In the genomic region with DNA sequence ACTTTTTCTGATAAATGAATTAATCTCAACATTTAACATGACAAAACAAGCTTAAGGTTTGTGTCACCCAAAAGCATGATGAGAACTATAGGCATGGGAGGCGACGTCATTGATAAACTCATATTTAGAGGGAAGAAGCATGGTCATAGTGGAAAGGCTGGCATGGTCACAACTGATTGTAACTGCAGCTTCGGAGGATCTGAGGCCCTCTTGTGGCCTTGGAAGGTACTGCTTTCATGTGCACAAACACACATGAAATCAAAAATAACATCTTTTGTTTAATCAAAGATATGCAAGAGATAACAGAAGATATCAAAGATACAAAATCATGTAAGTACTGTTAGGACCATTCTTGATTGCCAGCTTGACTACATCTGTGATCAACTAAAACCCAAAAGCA, we compare ENCODE assay signal across 11 mouse cellular contexts.
DNase-seq lines count a peak whose midpoint lies in the region; ATAC-seq and TF ChIP-seq lines count a peak whose summit lies in the region.
"Had no signal": no experiment of that assay in that cellular context is flagged by ENCODE, and none has a peak within 500 bp of the region (broad histone marks: within the 10 kb centered on the region; RNA-seq: fewer than 3 reads in every experiment).

No protein-coding gene starts in this region.

- H3K4me2 ChIP-seq in kidney, postnatal 0 days (ENCODE audit: low read length) = no peak overlapping the region
- H3K4me2 ChIP-seq in stomach, postnatal 0 days (replicated peaks; ENCODE audit: low read depth) = no peak overlapping the region
- no peak overlapping the region for H3K4me2 ChIP-seq in midbrain, embryonic 14.5 days (ENCODE audit: low read length)

- no peak overlapping the region for H3K27ac ChIP-seq in kidney, postnatal 0 days
- no peak overlapping the region for H3K27ac ChIP-seq in stomach, postnatal 0 days (replicated peaks)
- H3K27ac ChIP-seq in midbrain, embryonic 14.5 days (replicated peaks; ENCODE audit: low read depth, low read length) = no peak overlapping the region

- WGBS in kidney, postnatal 0 days = 74% methylated on average over 3 of the region's 3 CpGs
- 70% methylated on average over 3 of the region's 3 CpGs for WGBS in stomach, postnatal 0 days
- 77% methylated on average over 3 of the region's 3 CpGs for WGBS in midbrain, embryonic 14.5 days

- no peak for TF ChIP-seq EP300 in stomach, postnatal 0 days (optimal IDR thresholded peaks at IDR 0.05)

- H3K9me3 ChIP-seq in kidney, postnatal 0 days (replicated peaks; ENCODE audit: low read length) = no peaks in the 10 kb centered on the region
- H3K9me3 ChIP-seq in stomach, postnatal 0 days (ENCODE audit: control insufficient read depth, low read length) = no peaks in the 10 kb centered on the region
- H3K9me3 ChIP-seq in midbrain, embryonic 14.5 days (ENCODE audit: control insufficient read depth, low read length) = no peaks in the 10 kb centered on the region

- no peak for ATAC-seq in kidney, postnatal 0 days (replicated peaks; ENCODE audit: low FRiP score, low read depth)
- ATAC-seq in stomach, postnatal 0 days (ENCODE audit: low FRiP score, low TSS enrichment) = no peak
- no peak for ATAC-seq in midbrain, embryonic 14.5 days (ENCODE audit: low FRiP score, low TSS enrichment)
- ATAC-seq: hindbrain, embryonic 16.5 days had no signal

- H3K36me3 ChIP-seq in kidney, postnatal 0 days (ENCODE audit: insufficient read depth, low read length) = no peaks in the 10 kb centered on the region
- H3K36me3 ChIP-seq in stomach, postnatal 0 days (ENCODE audit: control insufficient read depth, insufficient read depth, low read length) = no peaks in the 10 kb centered on the region
- H3K36me3 ChIP-seq in midbrain, embryonic 14.5 days (ENCODE audit: control insufficient read depth, insufficient read depth, low read length) = no peaks in the 10 kb centered on the region

- no peak overlapping the region for H3K4me3 ChIP-seq in kidney, postnatal 0 days (replicated peaks; ENCODE audit: low read depth, low read length)
- no peak overlapping the region for H3K4me3 ChIP-seq in stomach, postnatal 0 days (ENCODE audit: low read depth, low read length)
- no peak overlapping the region for H3K4me3 ChIP-seq in midbrain, embryonic 14.5 days (replicated peaks; ENCODE audit: low read depth, low read length)
- H3K4me3 ChIP-seq: myocyte had no signal

- peak; percentile 62 for TF ChIP-seq CTCF in kidney, postnatal 0 days (IDR thresholded peaks at IDR 0.05; ENCODE audit: low read depth)
- TF ChIP-seq CTCF in stomach, postnatal 0 days (IDR thresholded peaks at IDR 0.05; ENCODE audit: low read depth) = peak; percentile 66

- no peak overlapping the region for H3K9ac ChIP-seq in kidney, postnatal 0 days (ENCODE audit: low read depth, low read length)
- H3K9ac ChIP-seq in stomach, postnatal 0 days (ENCODE audit: low read length) = no peak overlapping the region
- no peak overlapping the region for H3K9ac ChIP-seq in midbrain, embryonic 14.5 days (replicated peaks; ENCODE audit: low read length)

- DNase-seq in adrenal gland, postnatal 25 days = peak; percentile 17
- DNase-seq in adrenal gland, postnatal 4 days (ENCODE audit: low spot score in 2 of 2) = no peak
- no peak for DNase-seq in kidney, postnatal 0 days (ENCODE audit: low spot score)
- DNase-seq in kidney, adult 11 months = no peak
- peak; percentile 8 for DNase-seq in thymus, postnatal 14 days
- DNase-seq in thymus, postnatal 36 days = no peak
- DNase-seq in stomach, postnatal 0 days (ENCODE audit: low spot score) = no peak
- DNase-seq in midbrain, embryonic 14.5 days = no peak
- DNase-seq: cerebellum, adult 9-11 months had no signal

- H3K27me3 ChIP-seq in kidney, postnatal 0 days (ENCODE audit: insufficient read depth, low read length) = no peaks in the 10 kb centered on the region
- no peaks in the 10 kb centered on the region for H3K27me3 ChIP-seq in stomach, postnatal 0 days (ENCODE audit: control insufficient read depth, insufficient read depth, low read length)
- H3K27me3 ChIP-seq in midbrain, embryonic 14.5 days (ENCODE audit: control insufficient read depth, insufficient read depth, low read length) = no peaks in the 10 kb centered on the region

- H3K4me1 ChIP-seq in kidney, postnatal 0 days (replicated peaks; ENCODE audit: insufficient read depth, low read length) = no peaks in the 10 kb centered on the region
- H3K4me1 ChIP-seq in stomach, postnatal 0 days (replicated peaks; ENCODE audit: control insufficient read depth, insufficient read depth) = no peaks in the 10 kb centered on the region
- no peaks in the 10 kb centered on the region for H3K4me1 ChIP-seq in midbrain, embryonic 14.5 days (ENCODE audit: control insufficient read depth, insufficient read depth, low read length)

Comparison
In these comparisons a context has a peak if more than half of its experiments do, and no peak if none do; other contexts are left out.
1. DNase-seq: peak in adrenal gland, postnatal 25 days (single experiment) and thymus, postnatal 14 days (single experiment); none in adrenal gland, postnatal 4 days (0 of 2), kidney, postnatal 0 days (single experiment), kidney, adult 11 months (single experiment), thymus, postnatal 36 days (0 of 2), stomach, postnatal 0 days (single experiment) and midbrain, embryonic 14.5 days (single experiment).